18 mouse cellular contexts compared by ENCODE assay signal in the genomic region with DNA sequence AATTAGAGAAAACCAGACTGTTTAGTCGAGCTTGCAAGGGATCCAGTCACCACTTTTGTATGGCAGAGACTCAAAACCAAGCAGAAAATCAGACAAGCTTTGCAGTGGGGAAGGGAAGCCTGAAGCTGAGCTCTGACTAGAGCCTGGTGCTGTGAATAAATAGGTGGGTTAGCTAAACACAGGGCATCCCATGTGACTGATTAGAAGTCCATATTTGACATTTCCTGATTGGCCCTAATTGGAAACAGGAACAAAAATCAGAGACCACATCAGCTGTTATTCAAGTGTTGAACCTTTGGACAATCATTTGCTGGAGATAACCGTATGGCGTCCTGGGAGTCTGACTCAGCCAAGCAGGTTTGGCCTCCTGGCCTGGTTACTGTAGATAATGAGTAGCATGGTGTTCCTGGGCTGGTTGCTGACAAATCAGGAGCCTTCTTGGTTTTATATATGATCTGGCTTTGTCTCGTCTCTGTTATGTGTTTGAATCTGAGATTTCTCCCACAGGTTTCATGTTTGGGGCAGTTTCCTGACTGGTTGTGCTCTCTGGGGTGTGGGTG.
DNase-seq lines count a peak whose midpoint lies in the region; ATAC-seq and TF ChIP-seq lines count a peak whose summit lies in the region.
"Had no signal": no experiment of that assay in that cellular context is flagged by ENCODE, and none has a peak within 500 bp of the region (broad histone marks: within the 10 kb centered on the region; RNA-seq: fewer than 3 reads in every experiment).

No protein-coding gene starts in this region.

- no peak for TF ChIP-seq EP300 in heart, adult 2 months (IDR thresholded peaks at IDR 0.05; ENCODE audit: insufficient read depth, low read depth, low read length)

- no peaks in the 10 kb centered on the region for H3K36me3 ChIP-seq in intestine, embryonic 16.5 days (ENCODE audit: control insufficient read depth, insufficient read depth, low read length)
- H3K36me3 ChIP-seq in stomach, embryonic 15.5 days, result no peaks in the 10 kb centered on the region
- no peaks in the 10 kb centered on the region for H3K36me3 ChIP-seq in heart, adult 2 months (ENCODE audit: control insufficient read depth, insufficient read depth, low read length)
- H3K36me3 ChIP-seq: embryonic facial prominence, embryonic 12.5 days; forebrain, embryonic 12.5 days; hindbrain, embryonic 13.5 days had no signal

- H3K9ac ChIP-seq in intestine, embryonic 16.5 days (ENCODE audit: low read depth, low read length), result no peak overlapping the region
- no peak overlapping the region for H3K9ac ChIP-seq in stomach, embryonic 15.5 days
- no peak overlapping the region for H3K9ac ChIP-seq in heart, adult 2 months (ENCODE audit: low read depth, low read length)
- H3K9ac ChIP-seq: embryonic facial prominence, embryonic 12.5 days; forebrain, embryonic 12.5 days; hindbrain, embryonic 13.5 days had no signal

- H3K4me2 ChIP-seq in intestine, embryonic 16.5 days (ENCODE audit: low read depth, low read length), result no peak overlapping the region
- H3K4me2 ChIP-seq in stomach, embryonic 15.5 days, result no peak overlapping the region
- H3K4me2 ChIP-seq: embryonic facial prominence, embryonic 12.5 days; forebrain, embryonic 12.5 days; hindbrain, embryonic 13.5 days had no signal

- peak; percentile 89 for ATAC-seq in intestine, embryonic 16.5 days
- peak; percentile 54 for ATAC-seq in stomach, embryonic 15.5 days (ENCODE audit: insufficient read depth, low FRiP score, low read depth)
- ATAC-seq: forebrain, embryonic 16.5 days; hindbrain, postnatal 0 days had no signal

- TF ChIP-seq CTCF in heart, adult 2 months (IDR thresholded peaks at IDR 0.05), result no peak

- H3K4me3 ChIP-seq in intestine, embryonic 16.5 days (ENCODE audit: low read length), result no peak overlapping the region
- no peak overlapping the region for H3K4me3 ChIP-seq in stomach, embryonic 15.5 days (replicated peaks)
- H3K4me3 ChIP-seq in heart, adult 2 months, result no peak overlapping the region
- H3K4me3 ChIP-seq: embryonic facial prominence, embryonic 12.5 days; forebrain, embryonic 12.5 days; hindbrain, embryonic 13.5 days had no signal

- no peak for TF ChIP-seq POLR2A in heart, adult 2 months (IDR thresholded peaks at IDR 0.05; ENCODE audit: insufficient read depth, low read depth, low read length)

- no peaks in the 10 kb centered on the region for H3K27me3 ChIP-seq in intestine, embryonic 16.5 days (replicated peaks; ENCODE audit: control insufficient read depth, insufficient read depth, low read length)
- no peaks in the 10 kb centered on the region for H3K27me3 ChIP-seq in stomach, embryonic 15.5 days (replicated peaks)
- H3K27me3 ChIP-seq in heart, adult 2 months (ENCODE audit: control insufficient read depth, insufficient read depth, low read length), result no peaks in the 10 kb centered on the region; the same call in 1 of the 2 replicates
- H3K27me3 ChIP-seq: embryonic facial prominence, embryonic 12.5 days; forebrain, embryonic 12.5 days; hindbrain, embryonic 13.5 days had no signal

- H3K4me1 ChIP-seq in intestine, embryonic 16.5 days (ENCODE audit: control insufficient read depth, insufficient read depth, low read length), result no peaks in the 10 kb centered on the region
- H3K4me1 ChIP-seq in stomach, embryonic 15.5 days, result no peaks in the 10 kb centered on the region
- H3K4me1 ChIP-seq in heart, adult 2 months (ENCODE audit: control insufficient read depth, insufficient read depth, low read length), result no peaks in the 10 kb centered on the region
- H3K4me1 ChIP-seq: embryonic facial prominence, embryonic 12.5 days had no signal

- intact Hi-C loops in heart, adult 2 months (cut with DNase I), result no loop called here
- intact Hi-C loops in heart, postnatal 10 days (cut with DNase I), result no loop called here

- peak overlapping the region; percentile 74 for H3K27ac ChIP-seq in intestine, embryonic 16.5 days (ENCODE audit: low read length)
- no peak overlapping the region for H3K27ac ChIP-seq in stomach, embryonic 15.5 days
- no peak overlapping the region for H3K27ac ChIP-seq in heart, adult 2 months
- H3K27ac ChIP-seq: embryonic facial prominence, embryonic 12.5 days; forebrain, embryonic 12.5 days; hindbrain, embryonic 13.5 days; hindbrain, postnatal 0 days had no signal

- no peaks in the 10 kb centered on the region for H3K9me3 ChIP-seq in intestine, embryonic 16.5 days (ENCODE audit: control insufficient read depth, low read length)
- H3K9me3 ChIP-seq in stomach, embryonic 15.5 days, result no peaks in the 10 kb centered on the region
- H3K9me3 ChIP-seq: embryonic facial prominence, embryonic 12.5 days; forebrain, embryonic 12.5 days; hindbrain, embryonic 13.5 days had no signal

- H3K79me2 ChIP-seq in heart, adult 2 months (replicated peaks; ENCODE audit: control insufficient read depth, insufficient read depth, low read length), result no peaks in the 10 kb centered on the region

- DNase-seq in MN1 (ENCODE audit: low spot score), result peak; percentile 83
- DNase-seq in NIH3T3 (ENCODE audit: low read depth), result peak; percentile 52
- no peak for DNase-seq in thymus, postnatal 4 days
- DNase-seq in heart, adult 2 months, result no peak
- DNase-seq in heart, postnatal 10 days, result no peak
- DNase-seq: adrenal gland, postnatal 25 days; cerebellum, adult 18-20 months; cerebellum, postnatal 10 days; gastrocnemius, postnatal 14 days; heart, postnatal 14 days; kidney, adult 11 months had no signal

- 64% methylated on average over 4 of the region's 4 CpGs for WGBS in intestine, embryonic 16.5 days
- WGBS in stomach, embryonic 15.5 days, result 59% methylated on average over 4 of the region's 4 CpGs
- 63% methylated on average over 4 of the region's 4 CpGs for WGBS in heart, adult 2 months

Comparison
In these comparisons a context has a peak if more than half of its experiments do, and no peak if none do; other contexts are left out.
1. DNase-seq: peak in MN1 (single experiment) and NIH3T3 (single experiment); none in thymus, postnatal 4 days (single experiment), heart, adult 2 months (0 of 2) and heart, postnatal 10 days (0 of 2).